ENCODE assay signal across 8 mouse cellular contexts in the genomic region with DNA sequence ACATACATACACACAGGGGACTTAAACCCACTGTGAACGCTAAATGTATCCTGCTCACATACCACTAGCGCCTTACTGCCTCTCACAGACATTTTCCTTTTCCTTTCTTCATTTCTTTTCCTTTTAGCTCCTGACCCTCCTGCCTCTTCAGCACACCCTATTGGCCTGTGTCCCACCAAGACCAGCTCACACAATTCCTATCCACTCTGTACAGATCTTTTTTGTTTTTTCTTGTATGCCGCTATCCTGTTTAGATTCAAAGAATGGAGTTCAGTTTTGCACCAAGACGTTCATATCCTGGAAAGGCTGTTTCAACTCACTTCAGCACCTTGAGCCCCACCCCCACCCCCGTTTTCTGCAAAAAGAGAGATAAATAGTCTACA. TPM values are rescaled to one million over a fixed set of nuclear protein-coding genes. Genes with fewer than 3 reads are reported as not detected.
A peak's percentile ranks its signal among the peaks of the same experiment; 100 is the strongest.
DNase-seq lines count a peak whose midpoint lies in the region; ATAC-seq lines count a peak whose summit lies in the region.

No protein-coding gene starts in this region.

- no peak for DNase-seq in heart, adult 11 months
- no peak for DNase-seq in embryonic facial prominence, embryonic 10.5 days (ENCODE audit: low spot score)
- no peak for DNase-seq in hindbrain, embryonic 11.5 days (ENCODE audit: low spot score)
- DNase-seq in midbrain, embryonic 14.5 days: no peak
- DNase-seq in right cerebral cortex, postnatal 14 days: no peak
- DNase-seq in cerebellum, adult 11-12 months: no peak

- peak overlapping the region; percentile 43 for H3K4me3 ChIP-seq in heart, embryonic 15.5 days
- H3K4me3 ChIP-seq in embryonic facial prominence, embryonic 10.5 days: peak overlapping the region; percentile 54
- peak overlapping the region; percentile 25; the same call in 1 of the 2 replicates for H3K4me3 ChIP-seq in hindbrain, embryonic 11.5 days (ENCODE audit: low read depth, low read length)
- peak overlapping the region; percentile 43 for H3K4me3 ChIP-seq in midbrain, embryonic 14.5 days (replicated peaks; ENCODE audit: low read depth, low read length)

- peaks cover 14% of the 10 kb centered on the region for H3K36me3 ChIP-seq in heart, embryonic 15.5 days
- peaks cover 22% of the 10 kb centered on the region for H3K36me3 ChIP-seq in embryonic facial prominence, embryonic 10.5 days (replicated peaks)
- peaks cover 12% of the 10 kb centered on the region for H3K36me3 ChIP-seq in hindbrain, embryonic 11.5 days (ENCODE audit: control insufficient read depth, insufficient read depth, low read length)
- peaks cover 4% of the 10 kb centered on the region for H3K36me3 ChIP-seq in midbrain, embryonic 14.5 days (ENCODE audit: control insufficient read depth, insufficient read depth, low read length)

- 24% methylated on average over 5 of the region's 5 CpGs for WGBS in heart, embryonic 15.5 days
- WGBS in embryonic facial prominence, embryonic 10.5 days: 31% methylated on average over 5 of the region's 5 CpGs
- WGBS in hindbrain, embryonic 11.5 days: 28% methylated on average over 5 of the region's 5 CpGs
- 18% methylated on average over 5 of the region's 5 CpGs for WGBS in midbrain, embryonic 14.5 days

- peak overlapping the region; percentile 76 for H3K4me2 ChIP-seq in heart, embryonic 15.5 days
- peak overlapping the region; percentile 43 for H3K4me2 ChIP-seq in hindbrain, embryonic 11.5 days (replicated peaks; ENCODE audit: low read depth, low read length)
- peak overlapping the region; percentile 89 for H3K4me2 ChIP-seq in midbrain, embryonic 14.5 days (ENCODE audit: low read length)

- H3K4me1 ChIP-seq in heart, embryonic 15.5 days (replicated peaks): peaks cover 46% of the 10 kb centered on the region
- peaks cover 64% of the 10 kb centered on the region for H3K4me1 ChIP-seq in embryonic facial prominence, embryonic 10.5 days
- peaks cover 10% of the 10 kb centered on the region for H3K4me1 ChIP-seq in hindbrain, embryonic 11.5 days (replicated peaks; ENCODE audit: control insufficient read depth, insufficient read depth, low read length)
- H3K4me1 ChIP-seq in midbrain, embryonic 14.5 days (ENCODE audit: control insufficient read depth, insufficient read depth, low read length): peaks cover 38% of the 10 kb centered on the region

- H3K9ac ChIP-seq in heart, embryonic 15.5 days: peak overlapping the region; percentile 55
- peak overlapping the region; percentile 35 for H3K9ac ChIP-seq in hindbrain, embryonic 11.5 days (ENCODE audit: low read depth, low read length)
- H3K9ac ChIP-seq in midbrain, embryonic 14.5 days (replicated peaks; ENCODE audit: low read length): peak overlapping the region; percentile 78

- H3K27me3 ChIP-seq in heart, embryonic 15.5 days: no peaks in the 10 kb centered on the region
- H3K27me3 ChIP-seq in embryonic facial prominence, embryonic 10.5 days (replicated peaks; ENCODE audit: low read depth, poor library complexity, severe bottlenecking): peaks cover 69% of the 10 kb centered on the region
- H3K27me3 ChIP-seq in hindbrain, embryonic 11.5 days (ENCODE audit: control insufficient read depth, insufficient read depth, low read length): no peaks in the 10 kb centered on the region
- H3K27me3 ChIP-seq in midbrain, embryonic 14.5 days (ENCODE audit: control insufficient read depth, insufficient read depth, low read length): no peaks in the 10 kb centered on the region

- 0 out of 2 replicates have a peak, but pooled peaks cover 3% of the 10 kb centered on the region for H3K9me3 ChIP-seq in heart, embryonic 15.5 days (replicated peaks)
- H3K9me3 ChIP-seq in embryonic facial prominence, embryonic 10.5 days: peaks cover 7% of the 10 kb centered on the region
- H3K9me3 ChIP-seq in hindbrain, embryonic 11.5 days (ENCODE audit: control insufficient read depth, low read length): no peaks in the 10 kb centered on the region
- H3K9me3 ChIP-seq in midbrain, embryonic 14.5 days (ENCODE audit: control insufficient read depth, low read length): no peaks in the 10 kb centered on the region

- no peak for ATAC-seq in heart, embryonic 15.5 days (replicated peaks; ENCODE audit: insufficient number of reproducible peaks, insufficient read depth, low FRiP score, low read depth)
- no peak; the same call in 1 of the 2 replicates for ATAC-seq in hindbrain, embryonic 11.5 days (ENCODE audit: low FRiP score)
- no peak for ATAC-seq in midbrain, embryonic 14.5 days (ENCODE audit: low FRiP score, low TSS enrichment)
- no peak for ATAC-seq in CD4-positive, CD25-positive, alpha-beta regulatory T cell, adult 4 months

- peak overlapping the region; percentile 86 for H3K27ac ChIP-seq in heart, embryonic 15.5 days
- H3K27ac ChIP-seq in embryonic facial prominence, embryonic 10.5 days (replicated peaks): peak overlapping the region; percentile 87
- peak overlapping the region; percentile 100 for H3K27ac ChIP-seq in hindbrain, embryonic 11.5 days (ENCODE audit: low read depth, low read length)
- peak overlapping the region; percentile 98 for H3K27ac ChIP-seq in midbrain, embryonic 14.5 days (replicated peaks; ENCODE audit: low read depth, low read length)

RNA-seq across cellular contexts. Expression of gene Ddr1, which starts 5.9 kb away (rescaled TPM):
- polyA plus RNA-seq in heart, embryonic 15.5 days (2015; fragmentation: Nextera tagmentation; extraction: Ambion mirVana): 109 and 125 TPM in 2 replicates
- 49.1 and 65.3 TPM in 2 replicates for polyA plus RNA-seq in embryonic facial prominence, embryonic 10.5 days (2016; fragmentation: Nextera tagmentation; extraction: Ambion mirVana)
- polyA plus RNA-seq in hindbrain, embryonic 11.5 days (2014; fragmentation: Nextera tagmentation; extraction: Ambion mirVana): 69.9 and 78.8 TPM in 2 replicates
- 52.9 and 87.2 TPM in 2 replicates for polyA plus RNA-seq in midbrain, embryonic 14.5 days (2014; fragmentation: Nextera tagmentation; extraction: Ambion mirVana)
- under 1 TPM; 0.65 TPM for polyA plus RNA-seq in CD4-positive, CD25-positive, alpha-beta regulatory T cell, adult 4 months (2017; shearing (Covaris generic))

RNA-seq across cellular contexts. Expression of gene Gtf2h4, which starts 25.0 kb away (rescaled TPM):
- 21.3 and 28.7 TPM in 2 replicates for polyA plus RNA-seq in heart, embryonic 15.5 days (2015; fragmentation: Nextera tagmentation; extraction: Ambion mirVana)
- 57.6 and 61.4 TPM in 2 replicates for polyA plus RNA-seq in embryonic facial prominence, embryonic 10.5 days (2016; fragmentation: Nextera tagmentation; extraction: Ambion mirVana)
- polyA plus RNA-seq in hindbrain, embryonic 11.5 days (2014; fragmentation: Nextera tagmentation; extraction: Ambion mirVana): 37.8 and 41.4 TPM in 2 replicates
- 23.6 and 25.5 TPM in 2 replicates for polyA plus RNA-seq in midbrain, embryonic 14.5 days (2014; fragmentation: Nextera tagmentation; extraction: Ambion mirVana)
- polyA plus RNA-seq in CD4-positive, CD25-positive, alpha-beta regulatory T cell, adult 4 months (2017; shearing (Covaris generic)): 10 to 100 TPM; 28.3 to 37.7 TPM

RNA-seq across cellular contexts. Expression of gene Vars2, which starts 31.1 kb away (rescaled TPM):
- 11.1 and 16.2 TPM in 2 replicates for polyA plus RNA-seq in heart, embryonic 15.5 days (2015; fragmentation: Nextera tagmentation; extraction: Ambion mirVana)
- 19.9 and 22.0 TPM in 2 replicates for polyA plus RNA-seq in embryonic facial prominence, embryonic 10.5 days (2016; fragmentation: Nextera tagmentation; extraction: Ambion mirVana)
- 6.9 and 8.7 TPM in 2 replicates for polyA plus RNA-seq in hindbrain, embryonic 11.5 days (2014; fragmentation: Nextera tagmentation; extraction: Ambion mirVana)
- polyA plus RNA-seq in midbrain, embryonic 14.5 days (2014; fragmentation: Nextera tagmentation; extraction: Ambion mirVana): 9.5 and 14.8 TPM in 2 replicates
- 10 to 100 TPM; 11.1 to 15.2 TPM for polyA plus RNA-seq in CD4-positive, CD25-positive, alpha-beta regulatory T cell, adult 4 months (2017; shearing (Covaris generic))

RNA-seq across cellular contexts. Expression of gene Mucl3, which starts 55.0 kb away (rescaled TPM):
- 0.22 and 0.23 TPM in 2 replicates for polyA plus RNA-seq in heart, embryonic 15.5 days (2015; fragmentation: Nextera tagmentation; extraction: Ambion mirVana)
- polyA plus RNA-seq in embryonic facial prominence, embryonic 10.5 days (2016; fragmentation: Nextera tagmentation; extraction: Ambion mirVana): 0.20 and 0.24 TPM in 2 replicates
- polyA plus RNA-seq in hindbrain, embryonic 11.5 days (2014; fragmentation: Nextera tagmentation; extraction: Ambion mirVana): 0.32 TPM in 1 of 2 replicates, not detected in the other
- polyA plus RNA-seq in midbrain, embryonic 14.5 days (2014; fragmentation: Nextera tagmentation; extraction: Ambion mirVana): not detected in 2 replicates
- polyA plus RNA-seq in CD4-positive, CD25-positive, alpha-beta regulatory T cell, adult 4 months (2017; shearing (Covaris generic)): under 1 TPM; 0.16 to 0.46 TPM

Comparison
In these comparisons a context has a peak if more than half of its experiments do, and no peak if none do; other contexts are left out.
1. RNA of gene Ddr1, which starts 5.9 kb away (polyA plus RNA-seq): 109 to 125 TPM in heart, embryonic 15.5 days, 52.9 to 87.2 TPM in midbrain, embryonic 14.5 days, 69.9 to 78.8 TPM in hindbrain, embryonic 11.5 days and 49.1 to 65.3 TPM in embryonic facial prominence, embryonic 10.5 days; 0.65 TPM in CD4-positive, CD25-positive, alpha-beta regulatory T cell, adult 4 months; every median in the first group is over 10 times any median in the second.
2. Peak in every context shown above with its lines, with median percentiles within 50 percentile points of each other: H3K27ac ChIP-seq, H3K4me2 ChIP-seq, H3K4me3 ChIP-seq and H3K9ac ChIP-seq.